Mouse (Mus musculus) cortical plate, adult 2 months (tissue): ENCODE data around the gene Shroom3.

Experiments used
- CTCF ChIP-seq: fragments of 200-500 bp; IDR thresholded peaks from 2 replicates; pipeline ENCODE4 v1.5.1; 2011; ENCODE audit warnings: mild to moderate bottlenecking, control low read depth, low read length; ENCODE audit not compliant: insufficient read depth; ENCODE audit errors: extremely low read depth
- POLR2A ChIP-seq: fragments of 200-500 bp; IDR thresholded peaks from 2 replicates; pipeline ENCODE4 v1.6.1; 2011; ENCODE audit warnings: mild to moderate bottlenecking, low read length, control low read depth; ENCODE audit not compliant: insufficient read depth; ENCODE audit errors: extremely low read depth

DNA sequence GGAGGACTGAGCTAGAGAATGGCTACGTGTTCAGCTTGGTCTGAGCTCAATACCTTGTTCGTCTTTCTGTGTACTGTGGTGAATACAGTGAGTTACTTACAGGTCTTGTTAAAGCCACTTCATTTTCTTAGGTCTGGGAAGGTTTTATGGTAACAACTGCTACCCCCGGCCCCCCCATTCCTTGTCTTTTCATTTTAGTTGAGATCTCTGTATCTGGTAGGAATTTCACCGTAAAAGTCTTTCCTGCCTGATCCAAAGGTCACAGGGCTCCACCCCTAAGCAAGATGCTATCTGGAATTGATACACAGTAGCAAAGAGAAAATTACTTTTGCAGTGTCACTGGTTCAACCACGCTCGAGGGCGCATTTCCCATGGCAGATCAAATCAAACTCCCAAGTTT, 218.6 kb downstream of the Shroom3 start:
- TF ChIP-seq CTCF (no peak), POLR2A (no peak)
